Comparison of ENCODE assay signal across 16 mouse cellular contexts in genomic region chr1:195037985-195038384, GRCm38 (mm10).
A peak's percentile ranks its signal among the peaks of the same experiment; 100 is the strongest.
DNase-seq lines count a peak whose midpoint lies in the region; ATAC-seq lines count a peak whose summit lies in the region.
"Had no signal": no experiment of that assay in that cellular context is flagged by ENCODE, and none has a peak within 500 bp of the region (broad histone marks: within the 10 kb centered on the region; RNA-seq: fewer than 3 reads in every experiment).

No protein-coding gene starts in this region.

- peak; percentile 14 for ATAC-seq in frontal cortex, adult (ENCODE audit: low TSS enrichment)
- ATAC-seq: forebrain, embryonic 16.5 days; midbrain, embryonic 13.5 days had no signal

- DNase-seq in frontal cortex, postnatal 25 days (ENCODE audit: low spot score in 2 of 2), result no peak
- peak; percentile 49 for DNase-seq in kidney, postnatal 14 days
- no peak for DNase-seq in kidney, postnatal 10 days
- DNase-seq in brain, adult 2 months (ENCODE audit: low read depth, low spot score), result peak; percentile 38
- DNase-seq in kidney, postnatal 36 days, result peak; percentile 56 to 76
- no peak for DNase-seq in thymus, adult 18-20 months
- DNase-seq: adrenal gland, postnatal 36 days; cerebellum, adult 11 months; cerebellum, postnatal 14 days; heart, postnatal 4 days; lung, adult 18-20 months; lung, postnatal 10 days; right cerebral cortex, postnatal 14 days had no signal

Comparison
In these comparisons a context has a peak if more than half of its experiments do, and no peak if none do; other contexts are left out.
1. DNase-seq: peak in kidney, postnatal 14 days (single experiment), brain, adult 2 months (single experiment) and kidney, postnatal 36 days (2 of 2); none in frontal cortex, postnatal 25 days (0 of 2), kidney, postnatal 10 days (single experiment) and thymus, adult 18-20 months (0 of 2).